Mouse (Mus musculus) midbrain, embryonic 11.5 days (tissue): ENCODE measurements around the gene Rhou. TPM values are rescaled to one million over a fixed set of nuclear protein-coding genes. Genes with fewer than 3 reads are reported as not detected.

ENCODE experiments used
- ATAC-seq: fragments of 200-750 bp; cut with Nextera tagmentation; 2 replicates; pipeline ENCODE4 v1.8.0; 2017; ENCODE audit warnings: moderate TSS enrichment, moderate library complexity; ENCODE audit not compliant: low FRiP score
- DNase-seq: peaks from one replicate; pipeline ENCODE4 v3.0.0; 2015; ENCODE audit warnings: low spot score; ENCODE audit errors: missing footprints
- H3K27ac ChIP-seq: fragments of 300-500 bp; sonication (generic); 2 replicates; pipeline ENCODE4 v1.5.1; 2014; ENCODE audit warnings: low read depth, low read length
- H3K27me3 ChIP-seq: fragments of 300-500 bp; sonication (generic); 2 replicates; pipeline ENCODE4 v1.6.1; 2014; ENCODE audit warnings: mild to moderate bottlenecking, low read length, moderate library complexity, mixed read lengths; ENCODE audit not compliant: control insufficient read depth, insufficient read depth
- H3K36me3 ChIP-seq: fragments of 300-500 bp; sonication (generic); 2 replicates; pipeline ENCODE4 v1.6.1; 2014; ENCODE audit warnings: mild to moderate bottlenecking, low read length, moderate library complexity, mixed read lengths; ENCODE audit not compliant: control insufficient read depth, insufficient read depth
- H3K4me1 ChIP-seq: fragments of 300-500 bp; sonication (generic); 2 replicates; pipeline ENCODE4 v1.6.1; 2014; ENCODE audit warnings: low read length; ENCODE audit not compliant: control insufficient read depth, insufficient read depth
- H3K4me2 ChIP-seq: fragments of 300-500 bp; sonication (generic); 2 replicates; pipeline ENCODE4 v1.6.1; 2014; ENCODE audit warnings: mild to moderate bottlenecking, moderate library complexity
- H3K4me3 ChIP-seq: fragments of 300-500 bp; sonication (generic); 2 replicates; pipeline ENCODE4 v1.5.1; 2014; ENCODE audit warnings: low read depth, low read length
- H3K9ac ChIP-seq: fragments of 300-500 bp; sonication (generic); 2 replicates; pipeline ENCODE4 v1.6.1; 2014; ENCODE audit warnings: low read length
- H3K9me3 ChIP-seq: fragments of 300-500 bp; sonication (generic); 2 replicates; pipeline ENCODE4 v1.6.1; 2016; ENCODE audit warnings: low read length; ENCODE audit not compliant: control insufficient read depth
- WGBS: fragments of 180-500 bp; shearing (Covaris S2); extraction: QIAGEN DNeasy Blood & Tissue Kit; methylation state at CpG from one replicate; pipeline ENCODE4 v1.1.7; 2014; 5-methylcytosine and 5-hydroxymethylcytosine counted together
- polyA plus RNA-seq: library from polyadenylated mRNA; unstranded; fragments of >200 nt; fragmentation: Nextera tagmentation; extraction: Ambion mirVana; gene quantifications from 2 replicates; pipeline ENCODE4 v1.2.1, GENCODE M21; 2014

Rhou gene
- polyA plus RNA-seq, 1 experiment from 2014 or later, result 8.3 TPM

- Histone ChIP-seq H3K27ac (no peak overlapping the region), H3K9ac (peak overlapping the region; percentile 93; the same call in 1 of the 2 replicates), H3K27me3 (no peaks in the 10 kb centered on the region), H3K4me3 (peak overlapping the region; percentile 72; the same call in 1 of the 2 replicates), H3K9me3 (no peaks in the 10 kb centered on the region), H3K36me3 (0 out of 2 replicates have a peak, but pooled peaks cover 2% of the 10 kb centered on the region), H3K4me2 (peak overlapping the region; percentile 76), H3K4me1 (peaks cover 16% of the 10 kb centered on the region)
- DNase-seq (peak; percentile 89), ATAC-seq (no peak)
- WGBS, result 3% methylated on average over 8 of the region's 8 CpGs
Observed at GRCm38 (mm10) chr8:123655351-123655779, 1.6 kb downstream of the Rhou start.

GRCm38 (mm10) chr8:123657826-123658225 is 4.1 kb downstream of the Rhou start:
- Histone ChIP-seq H3K4me2 (no peak overlapping the region), H3K4me3 (no peak overlapping the region), H3K36me3 (0 out of 2 replicates have a peak, but pooled peaks cover 2% of the 10 kb centered on the region), H3K27ac (no peak overlapping the region), H3K9me3 (no peaks in the 10 kb centered on the region), H3K27me3 (no peaks in the 10 kb centered on the region), H3K9ac (no peak overlapping the region), H3K4me1 (peaks cover 16% of the 10 kb centered on the region)
- DNase-seq, result peak; percentile 69
- 93% methylated on average over 8 of the region's 8 CpGs for WGBS
- ATAC-seq, result no peak

- Histone ChIP-seq H3K4me1 (peaks cover 11% of the 10 kb centered on the region), H3K4me2 (no peak overlapping the region), H3K36me3 (0 out of 2 replicates have a peak, but pooled peaks cover 2% of the 10 kb centered on the region), H3K4me3 (no peak overlapping the region), H3K27me3 (no peaks in the 10 kb centered on the region), H3K9me3 (no peaks in the 10 kb centered on the region), H3K27ac (no peak overlapping the region), H3K9ac (no peak overlapping the region)
- WGBS, result 87% methylated on average over 10 of the region's 10 CpGs
- peak; percentile 28 for DNase-seq
- no peak for ATAC-seq
Observed at GRCm38 (mm10) chr8:123659469-123660057, 5.8 kb downstream of the Rhou start.

GRCm38 (mm10) chr8:123661515-123661914 is 7.8 kb downstream of the Rhou start:
- Histone ChIP-seq H3K4me2 (no peak overlapping the region), H3K27me3 (no peaks in the 10 kb centered on the region), H3K36me3 (0 out of 2 replicates have a peak, but pooled peaks cover 2% of the 10 kb centered on the region)

GRCm38 (mm10) chr8:123665580-123665979 is 11.9 kb downstream of the Rhou start:
- no peak overlapping the region for H3K9ac ChIP-seq
- H3K4me2 ChIP-seq, result no peak overlapping the region
- no peak for DNase-seq
- no peaks in the 10 kb centered on the region for H3K9me3 ChIP-seq
- H3K27ac ChIP-seq, result no peak overlapping the region
- H3K27me3 ChIP-seq, result no peaks in the 10 kb centered on the region
- no peak for ATAC-seq
- H3K4me3 ChIP-seq, result no peak overlapping the region
- 89% methylated on average over 6 of the region's 6 CpGs for WGBS
- no peaks in the 10 kb centered on the region for H3K36me3 ChIP-seq
- no peaks in the 10 kb centered on the region for H3K4me1 ChIP-seq

More at GRCm38 (mm10) chr8:123661515-123661914, 7.8 kb downstream of the Rhou start:
- Histone ChIP-seq H3K27ac (no peak overlapping the region), H3K4me1 (no peaks in the 10 kb centered on the region), H3K9ac (no peak overlapping the region), H3K9me3 (no peaks in the 10 kb centered on the region), H3K4me3 (no peak overlapping the region)
- ATAC-seq (no peak), DNase-seq (no peak)
- WGBS, result 90% methylated on average over 11 of the region's 11 CpGs

- ATAC-seq, result no peak
- Histone ChIP-seq H3K9me3 (no peaks in the 10 kb centered on the region), H3K36me3 (no peaks in the 10 kb centered on the region), H3K9ac (no peak overlapping the region), H3K4me1 (no peaks in the 10 kb centered on the region), H3K4me3 (no peak overlapping the region), H3K4me2 (no peak overlapping the region), H3K27ac (no peak overlapping the region), H3K27me3 (no peaks in the 10 kb centered on the region)
- WGBS, result 91% methylated on average over 1 of the region's 1 CpGs
- DNase-seq, result no peak
Observed at GRCm38 (mm10) chr8:123666832-123667231, 13.1 kb downstream of the Rhou start.

- 54% methylated on average over 4 of the region's 4 CpGs for WGBS
- H3K27ac ChIP-seq, result no peak overlapping the region
- ATAC-seq, result no peak
Observed at GRCm38 (mm10) chr8:123668681-123669080, 15.0 kb downstream of the Rhou start.

GRCm38 (mm10) chr8:123670766-123671165 is 17.0 kb downstream of the Rhou start:
- WGBS, result 75% methylated on average over 7 of the region's 7 CpGs
- no peaks in the 10 kb centered on the region for H3K4me1 ChIP-seq
- no peaks in the 10 kb centered on the region for H3K27me3 ChIP-seq
- DNase-seq, result no peak
- no peak for ATAC-seq
- no peak overlapping the region for H3K9ac ChIP-seq
- H3K9me3 ChIP-seq, result no peaks in the 10 kb centered on the region
- H3K4me2 ChIP-seq, result no peak overlapping the region
- H3K36me3 ChIP-seq, result no peaks in the 10 kb centered on the region
- no peak overlapping the region for H3K4me3 ChIP-seq
- H3K27ac ChIP-seq, result no peak overlapping the region

More at GRCm38 (mm10) chr8:123668681-123669080, 15.0 kb downstream of the Rhou start:
- Histone ChIP-seq H3K9ac (no peak overlapping the region), H3K4me3 (no peak overlapping the region), H3K4me2 (no peak overlapping the region), H3K36me3 (no peaks in the 10 kb centered on the region), H3K4me1 (no peaks in the 10 kb centered on the region), H3K9me3 (no peaks in the 10 kb centered on the region), H3K27me3 (no peaks in the 10 kb centered on the region)
- DNase-seq, result no peak

- Histone ChIP-seq H3K4me1 (no peaks in the 10 kb centered on the region), H3K9me3 (no peaks in the 10 kb centered on the region), H3K9ac (no peak overlapping the region), H3K27ac (no peak overlapping the region), H3K4me2 (no peak overlapping the region), H3K27me3 (no peaks in the 10 kb centered on the region), H3K4me3 (no peak overlapping the region), H3K36me3 (no peaks in the 10 kb centered on the region)
- DNase-seq, result no peak
- 48% methylated on average over 7 of the region's 7 CpGs for WGBS
- no peak for ATAC-seq
Observed at GRCm38 (mm10) chr8:123671454-123671853, 17.7 kb downstream of the Rhou start.
